Mouse (Mus musculus) heart, embryonic 13.5 days (tissue): ENCODE measurements around the gene Nfib. TPM values are rescaled to one million over a fixed set of nuclear protein-coding genes. Genes with fewer than 3 reads are reported as not detected.

Experiments used
- ATAC-seq: fragments of 200-750 bp; cut with Nextera tagmentation; 2 replicates; pipeline ENCODE4 v1.8.0; 2017; ENCODE audit warnings: moderate TSS enrichment; ENCODE audit not compliant: insufficient number of reproducible peaks, low FRiP score, low TSS enrichment; ENCODE audit errors: extremely low read depth
- H3K27ac ChIP-seq: fragments of 300-500 bp; sonication (generic); replicated peaks from 2 replicates; pipeline ENCODE4 v1.5.1; 2015; ENCODE audit warnings: moderate library complexity, mild to moderate bottlenecking, inconsistent platforms
- H3K27me3 ChIP-seq: fragments of 300-500 bp; sonication (generic); replicated peaks from 2 replicates; pipeline ENCODE4 v1.6.1; 2015; ENCODE audit warnings: mild to moderate bottlenecking, inconsistent platforms
- H3K36me3 ChIP-seq: fragments of 300-500 bp; sonication (generic); 2 replicates; pipeline ENCODE4 v1.6.1; 2015; ENCODE audit warnings: mild to moderate bottlenecking, inconsistent platforms
- H3K4me1 ChIP-seq: fragments of 300-500 bp; sonication (generic); 2 replicates; pipeline ENCODE4 v1.6.1; 2015; ENCODE audit warnings: inconsistent platforms
- H3K4me2 ChIP-seq: fragments of 300-500 bp; sonication (generic); 2 replicates; pipeline ENCODE4 v1.6.1; 2015; ENCODE audit warnings: inconsistent platforms, mild to moderate bottlenecking, moderate library complexity
- H3K4me3 ChIP-seq: fragments of 300-500 bp; sonication (generic); 2 replicates; pipeline ENCODE4 v1.5.1; 2015; ENCODE audit warnings: moderate library complexity, mild to moderate bottlenecking, inconsistent platforms
- H3K9ac ChIP-seq: fragments of 300-500 bp; sonication (generic); 2 replicates; pipeline ENCODE4 v1.6.1; 2015; ENCODE audit warnings: inconsistent platforms, mild to moderate bottlenecking, moderate library complexity
- H3K9me3 ChIP-seq: fragments of 300-500 bp; sonication (generic); 2 replicates; pipeline ENCODE4 v1.6.1; 2016; ENCODE audit warnings: inconsistent platforms
- WGBS: fragments of 180-500 bp; shearing (Covaris S2); methylation state at CpG from one replicate; pipeline ENCODE4 v1.1.7; 2015; ENCODE audit warnings: mixed read lengths; 5-methylcytosine and 5-hydroxymethylcytosine counted together
- polyA plus RNA-seq: library from polyadenylated mRNA; unstranded; fragments of >200 nt; fragmentation: Nextera tagmentation; extraction: Ambion mirVana; gene quantifications from 2 replicates; pipeline ENCODE4 v1.2.1, GENCODE M21; 2015

Nfib gene
- polyA plus RNA-seq, 1 experiment from 2014 or later: 53.0 TPM

- Histone ChIP-seq H3K36me3 (no peaks in the 10 kb centered on the region), H3K9me3 (no peaks in the 10 kb centered on the region), H3K4me3 (no peak overlapping the region), H3K4me2 (no peak overlapping the region), H3K27ac (no peak overlapping the region), H3K9ac (no peak overlapping the region), H3K27me3 (no peaks in the 10 kb centered on the region), H3K4me1 (peaks cover 23% of the 10 kb centered on the region)
- 81% methylated on average over 6 of the region's 6 CpGs for WGBS
- ATAC-seq: no peak
Measured at GRCm38 (mm10) chr4:82686037-82686436, 19.5 kb downstream of the Nfib start.

GRCm38 (mm10) chr4:82684088-82684715 is 21.3 kb downstream of the Nfib start:
- WGBS: 52% methylated on average over 12 of the region's 12 CpGs
- H3K27ac ChIP-seq: peak overlapping the region; percentile 37; the same call in 1 of the 2 replicates

GRCm38 (mm10) chr4:82683583-82683982 is 22.0 kb downstream of the Nfib start:
- no peaks in the 10 kb centered on the region for H3K9me3 ChIP-seq
- peaks cover 10% of the 10 kb centered on the region for H3K4me1 ChIP-seq
- H3K4me2 ChIP-seq: no peak overlapping the region
- WGBS: 81% methylated on average over 6 of the region's 6 CpGs
- H3K36me3 ChIP-seq: no peaks in the 10 kb centered on the region
- no peak overlapping the region for H3K4me3 ChIP-seq
- no peak overlapping the region for H3K9ac ChIP-seq
- H3K27me3 ChIP-seq: no peaks in the 10 kb centered on the region
- no peak overlapping the region for H3K27ac ChIP-seq
- no peak for ATAC-seq

More at GRCm38 (mm10) chr4:82684088-82684715, 21.3 kb downstream of the Nfib start:
- H3K36me3 ChIP-seq: no peaks in the 10 kb centered on the region
- H3K4me3 ChIP-seq: no peak overlapping the region
- no peaks in the 10 kb centered on the region for H3K27me3 ChIP-seq
- no peaks in the 10 kb centered on the region for H3K9me3 ChIP-seq
- peaks cover 10% of the 10 kb centered on the region for H3K4me1 ChIP-seq
- H3K4me2 ChIP-seq: peak overlapping the region; percentile 27
- peak overlapping the region; percentile 21; the same call in 1 of the 2 replicates for H3K9ac ChIP-seq
- no peak for ATAC-seq

GRCm38 (mm10) chr4:82676104-82676503 is 29.4 kb downstream of the Nfib start:
- H3K4me3 ChIP-seq: no peak overlapping the region
- H3K27me3 ChIP-seq: no peaks in the 10 kb centered on the region
- no peak overlapping the region for H3K9ac ChIP-seq
- 86% methylated on average over 2 of the region's 2 CpGs for WGBS
- ATAC-seq: no peak
- no peak overlapping the region for H3K4me2 ChIP-seq
- no peaks in the 10 kb centered on the region for H3K4me1 ChIP-seq
- no peak overlapping the region for H3K27ac ChIP-seq
- no peaks in the 10 kb centered on the region for H3K9me3 ChIP-seq
- no peaks in the 10 kb centered on the region for H3K36me3 ChIP-seq

GRCm38 (mm10) chr4:82667271-82667872 is 38.2 kb downstream of the Nfib start:
- Histone ChIP-seq H3K9me3 (no peaks in the 10 kb centered on the region), H3K27me3 (no peaks in the 10 kb centered on the region), H3K4me3 (no peak overlapping the region), H3K4me1 (no peaks in the 10 kb centered on the region), H3K36me3 (no peaks in the 10 kb centered on the region), H3K27ac (no peak overlapping the region), H3K4me2 (no peak overlapping the region), H3K9ac (no peak overlapping the region)
- 78% methylated on average over 3 of the region's 3 CpGs for WGBS
- ATAC-seq: no peak

GRCm38 (mm10) chr4:82664436-82664835 is 41.1 kb downstream of the Nfib start:
- Histone ChIP-seq H3K27me3 (no peaks in the 10 kb centered on the region), H3K36me3 (no peaks in the 10 kb centered on the region), H3K9me3 (no peaks in the 10 kb centered on the region), H3K4me3 (no peak overlapping the region), H3K27ac (no peak overlapping the region), H3K4me2 (no peak overlapping the region), H3K4me1 (no peaks in the 10 kb centered on the region), H3K9ac (no peak overlapping the region)
- ATAC-seq: no peak
- WGBS: 79% methylated on average over 7 of the region's 7 CpGs

- WGBS: 74% methylated on average over 6 of the region's 6 CpGs
- no peak overlapping the region for H3K9ac ChIP-seq
- no peaks in the 10 kb centered on the region for H3K4me1 ChIP-seq
- no peak overlapping the region for H3K4me2 ChIP-seq
- H3K27ac ChIP-seq: no peak overlapping the region
- no peaks in the 10 kb centered on the region for H3K27me3 ChIP-seq
- H3K9me3 ChIP-seq: no peaks in the 10 kb centered on the region
- no peak for ATAC-seq
- H3K4me3 ChIP-seq: no peak overlapping the region
- H3K36me3 ChIP-seq: no peaks in the 10 kb centered on the region
Measured at GRCm38 (mm10) chr4:82663749-82664381, 41.7 kb downstream of the Nfib start.

- 58% methylated on average over 3 of the region's 3 CpGs for WGBS
Measured at GRCm38 (mm10) chr4:82662626-82663025, 42.9 kb downstream of the Nfib start.

GRCm38 (mm10) chr4:82662222-82662621 is 43.3 kb downstream of the Nfib start:
- Histone ChIP-seq H3K9me3 (no peaks in the 10 kb centered on the region), H3K4me3 (no peak overlapping the region), H3K9ac (no peak overlapping the region), H3K36me3 (no peaks in the 10 kb centered on the region), H3K4me1 (no peaks in the 10 kb centered on the region), H3K27ac (no peak overlapping the region), H3K4me2 (no peak overlapping the region), H3K27me3 (no peaks in the 10 kb centered on the region)
- ATAC-seq: no peak
- WGBS: 53% methylated on average over 9 of the region's 9 CpGs

More at GRCm38 (mm10) chr4:82662626-82663025, 42.9 kb downstream of the Nfib start:
- H3K4me1 ChIP-seq: no peaks in the 10 kb centered on the region
- H3K9ac ChIP-seq: no peak overlapping the region
- no peaks in the 10 kb centered on the region for H3K27me3 ChIP-seq
- no peak overlapping the region for H3K27ac ChIP-seq
- no peak for ATAC-seq
- no peak overlapping the region for H3K4me3 ChIP-seq
- H3K4me2 ChIP-seq: no peak overlapping the region
- no peaks in the 10 kb centered on the region for H3K9me3 ChIP-seq
- no peaks in the 10 kb centered on the region for H3K36me3 ChIP-seq

- H3K4me2 ChIP-seq: no peak overlapping the region
- no peak overlapping the region for H3K27ac ChIP-seq
- H3K9ac ChIP-seq: no peak overlapping the region
- no peak for ATAC-seq
- WGBS: 85% methylated on average over 7 of the region's 7 CpGs
- no peaks in the 10 kb centered on the region for H3K36me3 ChIP-seq
- no peaks in the 10 kb centered on the region for H3K9me3 ChIP-seq
- H3K4me3 ChIP-seq: no peak overlapping the region
- H3K27me3 ChIP-seq: no peaks in the 10 kb centered on the region
- no peaks in the 10 kb centered on the region for H3K4me1 ChIP-seq
Measured at GRCm38 (mm10) chr4:82661215-82661614, 44.3 kb downstream of the Nfib start.

GRCm38 (mm10) chr4:82645679-82646078 is 59.9 kb downstream of the Nfib start:
- Histone ChIP-seq H3K4me1 (peaks cover 14% of the 10 kb centered on the region), H3K9me3 (no peaks in the 10 kb centered on the region), H3K27me3 (no peaks in the 10 kb centered on the region), H3K4me2 (no peak overlapping the region), H3K36me3 (no peaks in the 10 kb centered on the region), H3K9ac (no peak overlapping the region), H3K27ac (no peak overlapping the region), H3K4me3 (no peak overlapping the region)
- ATAC-seq: no peak
- 70% methylated on average over 5 of the region's 5 CpGs for WGBS
